Mouse (Mus musculus) urinary bladder, adult 18-20 months (tissue): Measurements from ENCODE around the gene Slc43a2.

Experiments
- DNase-seq, 2 experiments: peaks; one replicate each; pipeline ENCODE4 v3.0.0; 2022; ENCODE audit warnings: low spot score in 2 of 2, mixed read lengths in 2 of 2

Gene Slc43a2

DNA sequence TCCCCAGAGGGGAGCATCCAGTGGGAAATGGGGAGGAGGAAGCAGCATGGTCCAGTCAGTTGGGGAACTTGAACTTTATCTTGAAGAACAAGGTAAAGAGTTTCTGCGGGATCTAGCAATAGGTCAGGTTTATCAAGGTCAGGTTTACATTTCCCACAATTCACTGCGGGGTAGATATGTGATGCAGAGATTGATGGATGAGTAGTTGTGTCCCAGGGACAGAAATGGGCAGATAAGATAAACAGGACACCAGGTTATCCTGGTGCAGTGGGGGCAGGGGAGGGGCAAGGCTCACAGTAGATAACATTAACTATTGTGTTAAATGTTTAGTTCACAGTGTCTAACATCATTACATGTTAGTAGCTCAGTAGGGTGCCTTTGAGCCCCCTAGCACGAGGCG is 1.7 kb upstream of the Slc43a2 start:
- DNase-seq = no peak

DNA sequence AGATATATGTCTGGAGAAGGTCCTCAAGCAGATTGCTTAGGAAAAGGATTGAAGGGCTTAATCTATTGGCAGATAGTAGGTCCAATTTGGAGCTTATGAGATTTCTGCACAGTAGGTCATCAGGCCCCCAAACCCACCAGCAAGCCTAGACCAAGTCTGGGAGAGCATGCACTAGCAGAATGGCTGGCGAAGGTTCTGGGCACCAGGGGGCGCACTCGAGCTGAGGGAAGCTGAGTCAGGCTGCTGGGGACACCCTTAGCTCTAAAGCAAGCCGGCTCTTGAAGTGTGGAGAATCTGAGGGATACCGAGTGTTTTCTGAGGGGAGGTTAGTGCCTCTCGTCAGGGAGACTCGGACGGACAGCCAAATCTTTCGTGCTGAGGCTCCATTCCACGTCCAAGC is 1.2 kb upstream of the Slc43a2 start:
- peak; percentile 89 to 99 for DNase-seq

DNA sequence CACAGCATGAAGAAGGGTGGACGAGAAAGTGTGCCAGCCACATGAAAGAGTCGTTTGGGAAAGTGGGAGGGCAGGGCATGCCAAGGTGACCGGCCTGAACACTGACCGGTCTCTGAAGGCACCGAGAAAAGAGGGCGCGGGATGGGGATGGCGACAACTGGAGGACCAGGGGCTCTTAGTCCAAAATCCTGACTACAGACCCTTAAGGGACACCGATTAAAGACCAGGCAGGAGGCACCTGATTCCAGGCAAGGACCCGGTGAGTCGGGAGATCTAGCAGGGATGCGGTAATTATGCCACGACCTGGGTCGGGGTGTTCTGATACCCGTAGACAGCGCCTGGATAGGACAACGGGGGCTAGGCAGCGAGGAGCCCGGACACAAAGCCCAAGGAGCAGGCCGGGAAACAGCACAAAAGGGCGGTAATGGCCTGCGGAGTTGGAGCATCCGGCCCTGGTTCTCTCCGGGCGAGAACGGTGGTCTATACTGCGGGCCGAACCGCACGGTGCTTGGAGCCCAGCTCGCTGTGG is 585 bp upstream of the Slc43a2 start:
- no peak for DNase-seq

DNA sequence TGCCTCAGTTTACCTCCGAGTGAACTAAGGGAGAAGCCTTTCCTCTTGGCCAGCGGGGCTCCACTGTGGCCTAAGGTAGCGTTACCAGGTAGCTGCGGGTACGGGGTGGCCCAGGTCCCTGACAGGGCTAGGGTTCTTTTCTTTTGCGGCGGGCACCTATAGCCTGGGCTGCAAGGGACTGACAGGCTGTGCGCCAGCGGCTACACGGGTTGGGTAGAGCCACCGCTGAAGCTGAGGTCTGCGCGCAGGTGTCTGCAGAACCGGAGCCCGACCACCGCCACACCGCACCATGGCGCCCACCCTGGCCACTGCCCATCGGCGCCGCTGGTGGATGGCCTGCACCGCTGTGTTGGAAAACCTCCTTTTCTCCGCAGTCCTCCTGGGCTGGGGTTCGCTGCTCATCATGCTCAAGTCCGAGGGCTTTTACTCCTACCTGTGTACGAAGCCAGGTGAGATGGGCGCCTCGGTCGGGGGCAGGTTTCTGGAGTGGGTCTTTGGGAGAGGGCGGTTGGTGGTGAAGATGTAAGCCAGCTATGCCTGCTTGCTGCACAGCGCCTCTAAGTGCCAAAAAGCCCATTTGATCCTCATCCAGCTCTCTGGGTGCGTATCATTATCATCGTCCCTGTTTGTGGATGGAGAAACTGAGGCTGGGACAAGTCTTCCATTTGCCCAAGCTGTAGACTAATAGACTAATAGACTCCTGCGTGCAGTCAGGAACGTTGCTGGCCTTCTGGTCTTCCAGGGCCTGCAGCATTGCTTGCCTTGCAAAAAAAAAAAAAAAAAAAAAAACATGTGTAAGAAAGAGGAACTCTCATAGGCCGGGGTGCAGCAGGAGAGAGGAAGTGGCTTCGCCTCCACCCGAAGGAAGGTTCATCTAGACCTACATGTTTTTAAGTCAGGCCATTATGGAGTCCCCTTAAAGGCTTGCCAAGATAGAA is 1.1 kb downstream of the Slc43a2 start:
- no peak for DNase-seq

GRCm38 (mm10) chr11:75533314-75534015 is 2.0 kb downstream of the Slc43a2 start:
- no peak for DNase-seq

DNA sequence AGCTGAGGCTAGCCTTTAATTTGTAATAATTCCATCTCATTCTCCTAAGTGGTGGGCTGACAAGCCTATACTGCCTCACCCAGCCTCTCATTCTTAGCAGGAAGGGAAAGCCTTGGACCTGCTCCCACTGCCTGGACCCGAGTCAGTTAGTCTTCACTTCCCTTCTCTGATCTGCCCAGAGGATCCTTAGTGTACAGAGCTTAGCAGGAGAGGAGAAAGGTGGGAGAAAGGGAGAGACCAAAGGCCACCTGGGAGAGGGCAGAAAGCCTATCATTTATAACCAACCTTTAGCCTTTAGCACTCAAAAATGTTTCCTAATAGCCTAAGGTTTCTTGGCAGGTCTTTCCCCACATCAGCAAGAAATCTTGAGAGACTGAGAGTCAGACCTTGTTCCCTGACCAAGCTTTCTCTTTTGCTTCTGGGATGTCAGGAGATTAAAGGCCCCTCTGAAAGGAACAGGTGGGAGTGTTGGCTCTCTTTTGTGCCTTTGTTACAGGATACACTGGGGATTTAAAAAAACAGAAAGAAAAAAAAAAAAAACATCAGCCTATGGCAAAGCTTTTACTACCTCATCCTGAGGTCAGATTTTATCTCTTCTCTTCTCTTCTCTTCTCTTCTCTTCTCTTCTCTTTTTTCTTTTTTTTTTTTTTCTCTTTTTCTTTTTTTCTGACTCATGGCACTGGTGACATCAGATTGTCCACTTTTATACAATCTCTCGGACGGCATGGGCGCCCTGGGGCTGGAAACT is 3.0 kb downstream of the Slc43a2 start:
- DNase-seq = no peak

DNA sequence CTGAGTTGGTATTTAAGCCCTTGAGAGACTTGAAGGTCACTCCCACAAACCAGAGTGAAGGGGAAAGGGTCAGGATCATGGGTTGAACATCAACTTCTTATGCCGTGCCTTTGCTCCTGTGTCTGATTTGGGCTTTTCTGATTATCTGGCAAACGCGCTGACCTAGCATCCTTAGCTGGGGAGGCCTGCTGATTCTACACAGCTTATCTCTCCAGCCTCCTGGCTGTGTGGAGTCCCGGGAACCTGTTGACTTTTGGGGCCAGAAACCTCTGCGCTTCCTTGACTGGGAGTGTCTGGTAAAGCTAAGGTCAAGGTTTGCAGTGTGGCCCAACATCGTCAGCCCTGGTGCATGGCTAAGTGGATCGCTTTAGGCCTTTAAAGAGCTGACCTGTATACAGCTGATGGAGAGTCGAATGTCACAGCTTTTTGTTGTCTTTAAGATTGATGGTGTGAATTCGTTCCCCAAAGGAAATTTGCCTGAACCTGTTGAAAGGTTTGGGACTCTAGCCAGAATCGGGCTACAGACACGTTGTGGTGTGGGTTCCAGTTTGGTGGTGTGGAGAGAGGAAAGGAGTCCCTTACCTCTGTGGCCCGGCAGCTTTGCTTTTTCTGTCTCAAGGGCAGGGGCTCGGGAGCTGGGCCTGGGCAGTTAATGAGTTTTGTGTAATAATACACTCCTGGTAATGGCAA is 3.8 kb downstream of the Slc43a2 start:
- no peak for DNase-seq

- DNase-seq = no peak
Observed at GRCm38 (mm10) chr11:75536255-75537024, 4.9 kb downstream of the Slc43a2 start.

GRCm38 (mm10) chr11:75537025-75537414 is 5.5 kb downstream of the Slc43a2 start:
- DNase-seq = no peak

GRCm38 (mm10) chr11:75537491-75538183 is 6.1 kb downstream of the Slc43a2 start:
- no peak for DNase-seq

- no peak for DNase-seq
Observed at GRCm38 (mm10) chr11:75538184-75538969, 6.9 kb downstream of the Slc43a2 start.

GRCm38 (mm10) chr11:75538970-75539299 is 7.4 kb downstream of the Slc43a2 start:
- DNase-seq = no peak

DNA sequence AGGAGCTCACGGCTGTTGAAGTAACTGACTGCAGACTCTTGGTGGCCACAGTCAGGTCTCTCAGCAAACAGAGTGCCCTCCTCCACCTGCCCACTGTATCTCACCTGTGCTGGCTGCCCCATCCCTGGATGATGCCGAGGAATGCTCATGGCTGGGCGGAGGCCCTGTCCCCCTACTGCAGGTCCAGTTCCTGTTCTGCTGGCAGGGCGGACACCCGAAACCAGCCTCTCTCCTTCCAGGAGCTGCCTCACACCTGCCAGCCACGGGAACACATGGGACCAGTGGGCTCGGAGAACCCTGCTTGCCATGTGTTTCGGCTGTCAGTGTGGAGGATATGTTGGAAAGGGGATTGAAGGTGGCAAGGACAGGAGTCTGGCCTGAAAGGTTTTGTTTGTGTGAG is 8.7 kb downstream of the Slc43a2 start:
- no peak for DNase-seq

- DNase-seq = no peak
Observed at GRCm38 (mm10) chr11:75540710-75541581, 9.5 kb downstream of the Slc43a2 start.

- DNase-seq = no peak
Observed at GRCm38 (mm10) chr11:75544713-75545112, 13.2 kb downstream of the Slc43a2 start.

GRCm38 (mm10) chr11:75546057-75546456 is 14.6 kb downstream of the Slc43a2 start:
- no peak for DNase-seq

GRCm38 (mm10) chr11:75549658-75550111 is 18.2 kb downstream of the Slc43a2 start:
- no peak for DNase-seq
